Mouse (Mus musculus) CH12.LX (cell line): ENCODE measurements at regions not wholly inside any gene's neighbourhood (a gene's known extent, or its start where the extent isn't known, plus 50 kb on each side); places are given as distances from the start of the nearest gene placed in this dataset.

Experiments used
- DNase-seq: peaks from one replicate; pipeline ENCODE4 v3.0.0-alpha.2; 2013; ENCODE audit errors: extremely low read depth
- H3K27ac ChIP-seq: 2 replicates; pipeline ENCODE4 v1.5.1; 2012; ENCODE audit warnings: low read depth, mild to moderate bottlenecking, control low read depth, moderate library complexity; ENCODE audit not compliant: insufficient read depth
- H3K27me3 ChIP-seq: replicated peaks from 2 replicates; pipeline ENCODE3; 2012; ENCODE audit warnings: inconsistent platforms
- H3K36me3 ChIP-seq, 2 experiments: replicated peaks in 1 of 2; 2 replicates each; pipeline versions ENCODE3 to v1.6.1; 2012; ENCODE audit warnings: inconsistent platforms in 1 of 2, low read length in 1 of 2, mild to moderate bottlenecking in 1 of 2, mixed read lengths in 1 of 2, moderate library complexity in 1 of 2; ENCODE audit not compliant: control insufficient read depth in 1 of 2, insufficient read depth in 1 of 2
- H3K4me1 ChIP-seq, 2 experiments: 2 replicates each; pipeline ENCODE4 v1.6.1; 2012; ENCODE audit warnings: inconsistent platforms in 1 of 2, moderate library complexity in 1 of 2; ENCODE audit not compliant: insufficient read depth in 2 of 2, control insufficient read depth in 1 of 2
- H3K4me2 ChIP-seq: 2 replicates; pipeline ENCODE4 v1.6.1; 2012; ENCODE audit warnings: low read depth, mild to moderate bottlenecking, control low read depth; ENCODE audit not compliant: poor library complexity, insufficient read depth, severe bottlenecking
- H3K4me3 ChIP-seq, 3 experiments: fragments of 150-350 bp in 1 of 3; sonication (generic) in 1 of 3; replicated peaks in 1 of 3; 2 replicates each; pipeline versions ENCODE3 to v1.5.1; 2011 to 2012; ENCODE audit warnings: low read depth in 2 of 3, low read length in 2 of 3, mild to moderate bottlenecking in 2 of 3, moderate library complexity in 2 of 3, control low read depth in 1 of 3, improper control_type of control experiment in 1 of 3, inconsistent platforms in 1 of 3, mixed read lengths in 1 of 3; ENCODE audit not compliant: poor library complexity in 1 of 3
- H3K79me2 ChIP-seq: replicated peaks from 2 replicates; pipeline ENCODE4 v1.6.1; 2012; ENCODE audit warnings: mild to moderate bottlenecking, moderate library complexity; ENCODE audit not compliant: control insufficient read depth, poor library complexity, insufficient read depth, severe bottlenecking; ENCODE audit errors: extremely low read depth
- H3K9ac ChIP-seq: 2 replicates; pipeline ENCODE4 v1.6.1; 2012; ENCODE audit warnings: low read depth, mild to moderate bottlenecking, control low read depth, moderate library complexity; ENCODE audit not compliant: insufficient read depth
- H3K9me3 ChIP-seq: replicated peaks from 2 replicates; pipeline ENCODE3; 2012; ENCODE audit warnings: low read length, inconsistent platforms, mixed read lengths
- ELF1 ChIP-seq: IDR thresholded peaks from 2 replicates; pipeline ENCODE4 v1.6.1; 2014; ENCODE audit warnings: low read depth, mild to moderate bottlenecking, inconsistent platforms, low read length, improper control_type of control experiment
- GABPA ChIP-seq: IDR thresholded peaks from 2 replicates; pipeline ENCODE4 v1.6.1; 2012; ENCODE audit warnings: low read depth, low read length, improper control_type of control experiment, inconsistent platforms; ENCODE audit not compliant: insufficient replicate concordance
- HCFC1 ChIP-seq: IDR thresholded peaks from 2 replicates; pipeline ENCODE4 v1.6.1; 2012; ENCODE audit warnings: low read depth, mild to moderate bottlenecking, inconsistent platforms, low read length, improper control_type of control experiment
- IRF4 ChIP-seq: IDR thresholded peaks from 2 replicates; pipeline ENCODE4 v1.6.1; 2014; ENCODE audit warnings: low read depth, mild to moderate bottlenecking, inconsistent platforms, low read length, improper control_type of control experiment
- KAT2A ChIP-seq: IDR thresholded peaks from 2 replicates; pipeline ENCODE4 v1.6.1; 2012; ENCODE audit warnings: low read length, improper control_type of control experiment, inconsistent platforms; ENCODE audit not compliant: insufficient replicate concordance
- MAX ChIP-seq: IDR thresholded peaks from 2 replicates; pipeline ENCODE4 v1.6.1; 2011; ENCODE audit warnings: low read length, improper control_type of control experiment
- MAZ ChIP-seq: IDR thresholded peaks from 2 replicates; pipeline ENCODE4 v1.6.1; 2012; ENCODE audit warnings: low read depth, mild to moderate bottlenecking, inconsistent platforms, low read length, improper control_type of control experiment, moderate library complexity
- MEF2A ChIP-seq: IDR thresholded peaks from 2 replicates; pipeline ENCODE4 v1.6.1; 2014; ENCODE audit warnings: low read depth, mild to moderate bottlenecking, inconsistent platforms, low read length, improper control_type of control experiment, borderline replicate concordance
- MYC ChIP-seq: IDR thresholded peaks from 2 replicates; pipeline ENCODE4 v1.6.1; 2011; ENCODE audit warnings: low read depth, mild to moderate bottlenecking, improper control_type of control experiment, low read length
- NELFE ChIP-seq: IDR thresholded peaks from 2 replicates; pipeline ENCODE4 v1.6.1; 2011; ENCODE audit warnings: low read depth, low read length, improper control_type of control experiment
- NRF1 ChIP-seq: IDR thresholded peaks from 2 replicates; pipeline ENCODE4 v1.6.1; 2014; ENCODE audit warnings: low read depth, mild to moderate bottlenecking, inconsistent platforms, low read length, improper control_type of control experiment, moderate library complexity
- PAX5 ChIP-seq: IDR thresholded peaks from 2 replicates; pipeline ENCODE4 v1.6.1; 2012; ENCODE audit warnings: low read length, inconsistent platforms, mixed read lengths
- RAD21 ChIP-seq: IDR thresholded peaks from 2 replicates; pipeline ENCODE4 v1.6.1; 2011; ENCODE audit warnings: low read depth, mild to moderate bottlenecking, low read length, improper control_type of control experiment, moderate library complexity
- RCOR1 ChIP-seq: conservative IDR thresholded peaks from 2 replicates; pipeline ENCODE4 v1.6.1; 2012; ENCODE audit warnings: low read depth, mild to moderate bottlenecking, inconsistent platforms, low read length, improper control_type of control experiment
- SMC3 ChIP-seq: IDR thresholded peaks from 2 replicates; pipeline ENCODE4 v1.6.1; 2011; ENCODE audit warnings: low read depth, low read length, improper control_type of control experiment
- TBP ChIP-seq: conservative IDR thresholded peaks from 2 replicates; pipeline ENCODE4 v1.6.1; 2011; ENCODE audit warnings: low read depth, low read length, improper control_type of control experiment
- TCF12 ChIP-seq: IDR thresholded peaks from 2 replicates; pipeline ENCODE4 v1.6.1; 2014; ENCODE audit warnings: low read depth, mild to moderate bottlenecking, inconsistent platforms, low read length, improper control_type of control experiment
- UBTF ChIP-seq: IDR thresholded peaks from 2 replicates; pipeline ENCODE4 v1.6.1; 2012; ENCODE audit warnings: low read depth, mild to moderate bottlenecking, inconsistent platforms, low read length, improper control_type of control experiment, moderate library complexity
- USF1 ChIP-seq: IDR thresholded peaks from 2 replicates; pipeline ENCODE4 v1.6.1; 2014; ENCODE audit warnings: low read depth, mild to moderate bottlenecking, inconsistent platforms, low read length, improper control_type of control experiment
- USF2 ChIP-seq: conservative IDR thresholded peaks from 2 replicates; pipeline ENCODE4 v1.6.1; 2011; ENCODE audit warnings: low read depth, low read length, improper control_type of control experiment
- ZC3H11A ChIP-seq: IDR thresholded peaks from 2 replicates; pipeline ENCODE4 v1.6.1; 2012; ENCODE audit warnings: low read depth, mild to moderate bottlenecking, inconsistent platforms, low read length, improper control_type of control experiment
- ZKSCAN1 ChIP-seq: IDR thresholded peaks from 2 replicates; pipeline ENCODE4 v1.6.1; 2012; ENCODE audit warnings: low read depth, inconsistent platforms, low read length, improper control_type of control experiment, borderline replicate concordance
- ZMIZ1 ChIP-seq: IDR thresholded peaks from 2 replicates; pipeline ENCODE4 v1.6.1; 2012; ENCODE audit warnings: low read depth, mild to moderate bottlenecking, inconsistent platforms, low read length, improper control_type of control experiment
- dilution Hi-C: fragments of 300-500 bp; cut with MboI; formaldehyde crosslinking; loops from 2 replicates; pipeline ENCODE4 v1.14.3; 2020; ENCODE audit warnings: low sequenced_read_pairs; ENCODE audit not compliant: extremely low pct_unique_long_range_greater_than_20kb, extremely low pct_ligation_motif_present
- in situ Hi-C: fragments of 300-500 bp; cut with MboI; formaldehyde crosslinking; loops from 3 replicates; pipeline ENCODE4 v1.14.3; 2019; ENCODE audit warnings: low sequenced_read_pairs, low pct_ligation_motif_present, low pct_unique_long_range_greater_than_20kb, mixed read lengths

DNA sequence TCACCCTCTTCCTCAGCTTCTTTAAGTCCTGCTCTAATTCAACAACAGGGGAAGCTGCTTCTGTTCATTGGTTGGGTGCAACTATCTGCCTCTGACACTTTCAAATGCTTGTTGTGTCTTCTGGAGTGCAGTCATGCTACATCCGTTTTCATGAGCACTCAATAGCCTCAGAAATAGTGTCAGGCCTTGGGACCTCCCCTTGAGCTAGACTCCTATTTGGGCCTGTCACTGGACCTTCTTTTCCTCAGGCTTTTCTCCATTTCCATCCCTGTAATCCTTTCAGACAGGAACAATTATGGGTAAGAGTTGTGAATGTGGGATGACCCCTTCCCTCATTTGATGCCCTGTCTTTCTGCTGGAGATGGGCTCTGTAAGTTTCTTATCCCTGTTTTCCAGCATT lies 1774.8 kb downstream of the Efna5 start:
- no peak for DNase-seq
- in situ Hi-C loops = no loop called here
- no peaks in the 10 kb centered on the region for H3K36me3 ChIP-seq
- no peak overlapping the region for H3K9ac ChIP-seq
- H3K79me2 ChIP-seq = no peaks in the 10 kb centered on the region
- H3K4me1 ChIP-seq = no peaks in the 10 kb centered on the region
- H3K4me2 ChIP-seq = no peak overlapping the region
- peaks cover 20% of the 10 kb centered on the region for H3K9me3 ChIP-seq
- TF ChIP-seq GABPA (no peak), NELFE (no peak), RAD21 (no peak), HCFC1 (no peak), TBP (no peak), MEF2A (no peak), ZMIZ1 (no peak), PAX5 (no peak), NRF1 (no peak), ZC3H11A (no peak)
- TF ChIP-seq, all 38 proteins: peak for 0
- no peak overlapping the region for H3K4me3 ChIP-seq
- dilution Hi-C loops = no loop called here
- no peak overlapping the region for H3K27ac ChIP-seq
- H3K27me3 ChIP-seq = no peaks in the 10 kb centered on the region

DNA sequence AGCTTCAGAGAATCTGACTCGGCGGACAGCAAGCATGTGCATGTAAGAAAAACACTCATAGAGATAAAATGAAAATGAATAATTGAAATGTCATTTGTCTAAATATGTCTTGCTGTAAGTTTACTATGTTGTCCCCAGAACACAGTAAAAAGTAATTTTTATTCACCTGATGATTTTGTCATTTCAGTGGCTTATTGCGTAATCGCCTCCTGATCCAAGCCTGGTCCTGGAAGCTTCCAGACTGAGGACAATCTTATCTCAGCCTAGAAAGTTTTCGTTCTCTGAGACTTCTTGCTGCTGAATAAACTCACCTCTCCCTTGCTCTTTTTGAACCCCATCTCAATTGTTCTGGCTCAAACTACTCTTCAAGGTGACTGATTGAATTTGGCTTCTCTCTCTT lies 1820.7 kb downstream of the Efna5 start:
- Histone ChIP-seq H3K36me3 (no peaks in the 10 kb centered on the region), H3K27me3 (no peaks in the 10 kb centered on the region), H3K4me1 (no peaks in the 10 kb centered on the region), H3K9me3 (peaks cover 24% of the 10 kb centered on the region), H3K4me2 (no peak overlapping the region), H3K79me2 (no peaks in the 10 kb centered on the region), H3K27ac (no peak overlapping the region), H3K4me3 (no peak overlapping the region), H3K9ac (no peak overlapping the region)
- TF ChIP-seq HCFC1 (no peak), MYC (no peak), GABPA (no peak), TBP (no peak), ELF1 (no peak), USF1 (no peak), SMC3 (no peak), RAD21 (no peak), RCOR1 (no peak), UBTF (no peak), TCF12 (no peak), IRF4 (no peak), KAT2A (no peak), MAZ (no peak), MAX (no peak), USF2 (no peak), PAX5 (no peak), ZKSCAN1 (no peak), NRF1 (no peak)
- DNase-seq = no peak
- dilution Hi-C loops (no loop called here), in situ Hi-C loops (no loop called here)
